Mouse (Mus musculus): ENCODE measurements around the gene Duoxa1.
"Not testable (repeated sequence)": the region's sequence is repeated elsewhere in the genome, so short reads cannot be mapped to it uniquely, and the experiment has no call there.

The Duoxa1 gene

GRCm38 (mm10) chr2:122332222-122332621 is 18.7 kb upstream of the Duoxa1 start:
- CTCF ChIA-PET, result no interaction called here

DNA sequence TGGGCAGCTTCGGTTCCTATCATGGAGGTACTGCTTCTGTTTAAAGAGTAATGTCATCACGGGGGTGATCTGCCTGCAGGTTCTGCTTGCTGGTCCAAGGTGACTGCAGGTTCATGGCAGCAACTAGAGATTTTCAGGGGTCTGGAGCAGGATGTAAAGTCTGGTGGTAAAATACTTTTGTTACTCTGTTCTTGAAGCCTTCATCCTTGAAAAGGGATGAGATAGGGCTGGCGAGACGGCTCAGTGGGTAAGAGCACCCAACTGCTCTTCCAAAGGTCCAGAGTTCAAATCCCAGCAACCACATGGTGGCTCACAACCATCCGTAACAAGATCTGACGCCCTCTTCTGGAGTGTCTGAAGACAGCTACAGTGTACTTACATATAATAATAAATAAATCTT is 16.8 kb upstream of the Duoxa1 start:
- CTCF ChIA-PET, result not testable (repeated sequence)

DNA sequence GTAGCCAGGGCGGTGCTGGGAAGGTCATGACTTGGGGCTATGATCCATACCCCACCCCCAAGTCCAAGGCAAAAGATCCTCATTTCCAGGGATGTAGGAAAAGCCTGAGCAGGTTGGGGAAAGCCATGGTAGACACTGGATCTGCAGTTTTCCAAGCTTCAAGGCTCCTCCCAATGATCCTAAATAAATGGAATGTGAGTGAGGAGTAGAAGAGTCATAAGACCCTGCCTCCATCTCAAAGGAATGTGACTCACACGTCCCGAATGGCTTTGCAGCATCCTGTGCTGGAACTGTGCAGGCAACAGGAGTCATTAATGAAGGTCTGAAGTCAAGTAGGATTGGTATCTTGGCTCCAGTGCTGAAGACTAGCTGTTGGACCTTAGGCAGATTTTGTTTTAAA is 14.5 kb upstream of the Duoxa1 start:
- CTCF ChIA-PET, result no interaction called here

GRCm38 (mm10) chr2:122325361-122325760 is 11.8 kb upstream of the Duoxa1 start:
- CTCF ChIA-PET, result no interaction called here

GRCm38 (mm10) chr2:122324586-122324985 is 11.1 kb upstream of the Duoxa1 start:
- CTCF ChIA-PET, result no interaction called here

DNA sequence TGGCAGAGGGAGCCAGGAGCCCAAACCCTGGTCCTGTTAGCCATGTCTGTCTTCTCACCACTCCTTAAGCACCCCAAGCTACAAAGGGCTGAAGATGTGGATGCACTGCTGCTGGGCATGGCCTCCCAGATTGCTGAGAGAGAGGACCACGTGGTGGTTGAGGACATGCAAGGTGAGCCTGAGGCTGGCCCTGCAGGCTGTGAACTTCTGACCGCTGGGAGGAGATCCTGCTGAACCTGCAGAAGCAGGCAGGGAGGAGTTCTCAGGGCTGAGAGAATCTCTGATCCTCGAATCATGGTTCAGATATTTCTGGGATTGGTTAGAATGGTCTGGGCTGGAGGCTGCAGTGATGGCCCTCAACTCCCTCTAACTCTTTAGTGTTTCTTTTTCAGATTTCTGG is 10.4 kb upstream of the Duoxa1 start:
- CTCF ChIA-PET, result no interaction called here

DNA sequence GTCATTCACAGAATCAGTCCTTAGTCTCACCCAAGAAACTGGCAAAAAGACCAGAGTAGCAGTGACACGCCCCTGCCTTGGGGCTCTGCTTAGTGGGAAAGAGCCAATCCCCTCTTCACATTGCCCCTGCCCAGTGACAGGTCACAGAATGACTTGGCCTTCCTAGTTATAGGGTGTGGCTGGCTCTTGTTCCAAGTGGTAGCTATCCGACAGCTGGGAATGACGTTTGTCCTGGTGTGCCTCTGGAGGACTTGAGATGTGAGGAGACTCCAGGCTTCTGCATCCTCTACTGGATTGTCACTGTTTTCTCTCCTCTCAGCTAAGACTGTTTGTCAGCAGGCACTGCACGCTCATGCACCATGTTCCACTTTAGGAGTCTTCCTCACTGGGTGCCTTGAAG is 3.9 kb upstream of the Duoxa1 start:
- CTCF ChIA-PET, result no interaction called here

GRCm38 (mm10) chr2:122315372-122315771 is 1.8 kb upstream of the Duoxa1 start, which contains the start of gene Duox1:
Duox1 (plus strand) TSS chr2:122315672.
- CTCF ChIA-PET, result no interaction called here

DNA sequence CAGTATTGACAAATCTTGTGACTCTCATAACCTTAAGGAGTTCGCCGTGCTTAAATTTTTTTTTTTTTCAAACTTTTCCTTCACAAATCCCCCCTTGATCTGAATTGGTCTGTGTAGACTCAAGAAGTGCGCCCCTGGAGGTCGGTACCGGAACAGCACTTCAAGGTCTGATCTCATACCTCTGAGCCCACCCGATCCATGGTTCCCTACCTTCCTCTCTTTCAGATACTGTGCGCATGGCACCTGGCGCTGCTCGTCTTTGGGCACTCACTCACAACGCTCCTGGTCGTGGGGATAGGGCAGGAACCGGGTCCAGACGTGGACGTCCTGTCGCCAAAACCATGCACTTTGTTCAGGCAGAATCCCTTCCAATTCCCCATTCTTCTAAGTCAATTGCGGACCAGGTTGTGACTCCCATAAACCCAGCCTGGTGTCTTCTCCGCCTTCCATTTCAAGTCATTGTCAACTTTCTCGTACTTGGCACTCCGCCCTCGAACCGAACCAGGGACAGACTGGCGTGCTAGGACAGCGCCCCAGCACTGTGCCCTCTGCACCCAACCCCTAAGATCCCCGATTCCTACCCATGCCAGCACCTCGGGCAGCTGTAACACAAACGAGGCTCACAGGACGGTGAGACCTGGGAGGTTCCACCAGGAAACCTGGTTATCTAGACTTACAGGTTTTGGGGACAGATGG is 660 bp downstream of the Duoxa1 start:
- CTCF ChIA-PET, result no interaction called here

GRCm38 (mm10) chr2:122311561-122311960 is 2.0 kb downstream of the Duoxa1 start:
- CTCF ChIA-PET, result no interaction called here

GRCm38 (mm10) chr2:122309647-122310046 is 3.9 kb downstream of the Duoxa1 start:
- CTCF ChIA-PET, result interaction anchor here (1.7 kb wide), 1 partner anchor 57 kb away, joined by 3 read pairs; no protein-coding TSS in a partner anchor

GRCm38 (mm10) chr2:122306184-122306583 is 7.3 kb downstream of the Duoxa1 start:
- CTCF ChIA-PET, result no interaction called here

DNA sequence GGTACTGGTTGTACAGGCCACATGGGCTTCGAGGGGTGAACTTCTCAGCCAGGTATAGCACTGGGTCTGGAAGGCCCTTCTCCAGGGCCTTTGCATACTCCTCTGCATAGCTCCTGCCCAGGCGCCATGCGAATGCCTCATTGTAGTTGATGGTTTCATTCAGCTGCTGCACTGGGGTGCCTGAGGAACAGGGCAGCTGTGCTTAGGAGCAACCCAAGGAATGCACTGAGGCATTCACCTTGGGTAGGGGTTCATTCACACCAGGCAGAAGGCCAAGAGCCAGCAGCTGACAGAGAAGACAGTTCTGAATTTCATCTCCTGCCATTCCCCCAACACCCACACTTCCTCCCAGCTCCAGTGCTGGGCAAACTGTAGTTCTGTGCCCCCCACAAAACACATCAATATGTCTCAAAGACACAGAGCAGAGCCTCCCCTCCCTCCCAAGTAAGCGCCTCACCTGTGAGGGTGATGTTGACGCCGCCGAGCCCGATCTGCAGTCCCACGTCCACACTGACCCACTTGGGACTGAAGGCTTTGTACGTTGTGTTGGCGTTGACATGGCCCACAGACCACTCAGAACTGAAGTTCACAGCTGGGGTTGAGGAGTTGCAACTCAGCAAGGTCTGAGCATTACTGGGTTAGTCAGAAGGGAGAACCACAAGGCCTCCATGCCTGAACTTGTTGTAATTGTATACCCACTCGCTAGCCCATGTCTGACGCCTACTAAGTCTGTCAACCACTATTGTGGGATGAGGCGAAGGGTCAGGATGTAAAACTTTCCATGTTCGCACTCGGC is 8.2 kb downstream of the Duoxa1 start:
- CTCF ChIA-PET, result no interaction called here

- CTCF ChIA-PET, result interaction anchor here (0.6 kb wide), 1 partner anchor 204 kb away, joined by 3 read pairs; no protein-coding TSS in a partner anchor
Observed at GRCm38 (mm10) chr2:122304544-122304943, 9.0 kb downstream of the Duoxa1 start.

- CTCF ChIA-PET, result interaction anchor here (0.7 kb wide), 1 partner anchor 104 kb away, joined by 3 read pairs; no protein-coding TSS in a partner anchor
Observed at GRCm38 (mm10) chr2:122302574-122303241, 10.8 kb downstream of the Duoxa1 start.

- CTCF ChIA-PET, result interaction anchor here (0.7 kb wide), 1 partner anchor 104 kb away, joined by 3 read pairs; no protein-coding TSS in a partner anchor
Observed at GRCm38 (mm10) chr2:122301921-122302573, 11.5 kb downstream of the Duoxa1 start.

- CTCF ChIA-PET, result interaction anchor here (0.6 to 0.9 kb wide), 2 partner anchors 27 to 928 kb away, joined by 3 to 4 read pairs; no protein-coding TSS in a partner anchor
Observed at GRCm38 (mm10) chr2:122301081-122301920, 12.2 kb downstream of the Duoxa1 start.

GRCm38 (mm10) chr2:122300656-122301020 is 12.9 kb downstream of the Duoxa1 start:
- CTCF ChIA-PET, result interaction anchor here (0.9 kb wide), 1 partner anchor 27 kb away, joined by 3 read pairs; no protein-coding TSS in a partner anchor

- CTCF ChIA-PET, result interaction anchor here (0.6 kb wide), 1 partner anchor 15 kb away, joined by 3 read pairs; no protein-coding TSS in a partner anchor
Observed at GRCm38 (mm10) chr2:122299911-122300655, 13.4 kb downstream of the Duoxa1 start.

Data from spleen, embryonic (tissue).